Mouse (Mus musculus): ENCODE results near the gene Spc24. TPM values are rescaled to one million over a fixed set of nuclear protein-coding genes. Genes with fewer than 3 reads are reported as not detected.

Gene Spc24
- polyA plus RNA-seq, 1 experiment = 31.7 TPM

- WGBS = 48% methylated on average over 10 of the region's 10 CpGs
- no peak for DNase-seq (ENCODE audit: low read depth, low spot score)
Measured at GRCm38 (mm10) chr9:21752252-21752792, 7.8 kb downstream of the Spc24 start.

- WGBS = 41% methylated on average over 6 of the region's 6 CpGs
- DNase-seq (ENCODE audit: low read depth, low spot score) = no peak
Measured at GRCm38 (mm10) chr9:21751347-21751746, 8.8 kb downstream of the Spc24 start.

DNA sequence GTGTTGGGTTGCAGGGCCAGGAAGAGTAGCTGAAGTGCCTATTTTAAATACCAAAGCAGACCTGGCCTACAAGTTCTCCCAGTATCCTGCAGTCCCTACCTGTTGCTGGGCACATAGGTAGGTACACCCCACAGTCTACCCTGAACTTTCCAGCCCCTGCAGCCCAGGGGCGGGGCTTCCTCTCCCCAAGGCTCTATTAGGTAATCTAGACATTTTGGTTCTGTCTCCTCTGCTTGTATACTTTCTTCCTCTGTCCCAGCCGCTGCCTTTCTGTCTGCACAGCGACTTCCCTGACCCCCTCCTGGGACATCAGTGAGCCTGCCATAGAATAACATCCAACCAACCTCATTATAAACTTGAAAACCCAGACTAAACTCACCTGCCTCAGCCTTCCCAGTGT, 9.7 kb downstream of the Spc24 start:
- DNase-seq (ENCODE audit: low read depth, low spot score) = no peak

GRCm38 (mm10) chr9:21749382-21750118, 10.6 kb downstream of the Spc24 start:
- WGBS = 86% methylated on average over 6 of the region's 6 CpGs
- no peak for DNase-seq (ENCODE audit: low read depth, low spot score)

More for the DNA sequence above, 9.7 kb downstream of the Spc24 start:
- 81% methylated on average over 3 of the region's 3 CpGs for WGBS

- DNase-seq (ENCODE audit: low read depth, low spot score) = no peak
- 65% methylated on average over 10 of the region's 10 CpGs for WGBS
Measured at GRCm38 (mm10) chr9:21748491-21748890, 11.6 kb downstream of the Spc24 start.

DNA sequence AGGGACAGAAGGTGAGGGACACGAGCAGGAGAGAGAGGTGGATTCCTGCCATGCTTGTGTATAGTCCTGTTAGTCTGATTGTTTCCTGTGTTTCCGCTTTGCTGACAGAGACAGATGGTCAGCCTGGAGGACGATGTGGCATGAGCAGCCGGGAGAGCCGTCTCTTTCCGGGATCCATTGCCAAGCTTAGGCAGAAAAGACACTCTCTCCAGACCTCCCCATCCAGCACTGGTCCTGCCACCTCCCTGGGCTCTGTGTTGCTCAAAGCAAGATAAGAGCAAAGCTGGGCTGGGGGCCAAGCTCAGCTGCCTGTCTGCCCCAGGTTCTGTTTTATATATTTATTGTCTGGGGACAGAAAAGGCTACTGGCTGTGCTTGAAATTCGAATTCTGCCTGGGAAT, 12.1 kb downstream of the Spc24 start:
- no peak for DNase-seq (ENCODE audit: low read depth, low spot score)
- 35% methylated on average over 7 of the region's 7 CpGs for WGBS

DNA sequence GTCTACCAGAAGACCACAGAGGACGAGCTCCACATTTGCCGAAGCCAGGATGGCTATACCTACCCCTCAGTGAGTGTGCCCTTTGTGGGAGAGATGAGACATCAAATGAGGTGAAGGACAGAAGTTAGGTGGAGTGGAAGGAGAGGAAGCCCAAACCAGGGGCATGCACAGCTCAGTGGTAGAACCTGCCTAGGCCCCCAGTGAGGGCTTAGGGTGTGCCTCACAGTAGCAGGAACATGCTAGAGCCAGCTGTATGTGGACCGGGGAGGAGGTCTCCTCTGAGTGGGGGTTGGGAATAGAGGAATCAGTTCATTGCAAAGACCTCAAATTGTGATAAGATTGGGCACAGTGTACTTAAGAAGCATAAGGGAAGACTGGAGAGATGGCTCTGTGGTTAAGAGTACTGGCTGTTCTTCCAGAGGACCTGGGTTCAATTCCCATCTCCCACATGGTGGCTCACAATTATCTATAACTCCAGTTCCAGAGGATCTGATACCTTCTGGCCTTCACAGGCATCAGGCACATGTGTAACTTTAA, 12.8 kb downstream of the Spc24 start:
- no peak for DNase-seq (ENCODE audit: low read depth, low spot score)
- WGBS = 77% methylated on average over 3 of the region's 3 CpGs

DNA sequence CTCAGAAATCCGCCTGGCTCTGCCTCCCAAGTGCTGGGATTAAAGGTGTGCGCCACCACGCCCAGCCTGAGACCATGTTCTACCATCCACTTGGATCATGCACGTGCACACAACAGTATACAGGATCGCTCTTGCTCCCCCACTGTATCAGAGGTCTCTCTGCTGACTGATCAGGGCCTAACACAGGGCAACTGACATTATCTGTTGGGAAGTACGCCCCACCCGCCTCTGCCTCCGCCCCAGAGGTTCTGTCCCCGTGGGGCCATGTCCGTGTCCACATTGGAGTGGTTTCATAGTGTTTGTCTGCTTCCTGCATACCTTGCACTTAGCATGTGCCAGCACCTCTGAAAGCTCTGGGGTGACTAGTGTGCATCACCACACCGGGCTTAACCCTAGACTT, 18.6 kb downstream of the Spc24 start:
- 84% methylated on average over 11 of the region's 11 CpGs for WGBS
- no peak for DNase-seq (ENCODE audit: low read depth, low spot score)

DNA sequence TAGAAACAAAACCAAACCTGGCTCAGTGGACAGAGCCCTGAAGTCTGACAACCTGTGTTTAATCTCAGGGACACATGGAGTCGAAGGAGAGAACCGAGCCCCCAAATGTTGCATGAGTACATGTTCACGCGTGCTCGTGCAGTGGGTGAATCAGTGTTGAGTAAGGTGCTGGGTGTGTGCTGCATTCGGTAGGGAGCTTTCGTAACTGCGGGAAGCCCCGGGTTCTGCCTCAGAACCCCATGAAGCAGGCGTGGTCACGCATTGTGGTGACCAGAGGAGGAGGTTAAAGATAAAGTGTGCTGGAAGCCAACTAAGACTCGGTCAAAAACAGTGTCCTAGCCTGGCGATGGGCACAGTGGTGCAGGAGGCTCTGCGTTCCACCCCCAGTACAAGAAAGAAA, 19.7 kb downstream of the Spc24 start:
- 92% methylated on average over 14 of the region's 14 CpGs for WGBS
- DNase-seq (ENCODE audit: low read depth, low spot score) = no peak

DNA sequence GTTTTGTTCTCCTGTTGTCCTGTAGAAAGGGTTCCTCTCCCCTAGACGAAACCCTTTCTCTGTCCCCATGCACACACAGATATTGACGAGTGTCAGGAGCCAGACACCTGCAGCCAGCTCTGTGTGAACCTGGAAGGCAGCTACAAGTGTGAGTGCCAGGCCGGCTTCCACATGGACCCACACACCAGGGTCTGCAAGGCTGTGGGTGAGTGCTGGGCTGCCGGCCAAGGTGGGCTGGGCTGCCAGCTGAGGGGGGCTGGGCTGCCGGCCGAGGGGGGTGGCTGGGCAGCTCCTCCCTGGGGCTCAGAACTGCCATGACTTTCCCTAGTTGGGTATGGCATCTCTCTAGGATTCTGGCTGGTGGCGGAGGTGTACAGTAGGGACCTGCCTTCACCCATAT, 21.3 kb downstream of the Spc24 start:
- 90% methylated on average over 7 of the region's 7 CpGs for WGBS
- DNase-seq (ENCODE audit: low read depth, low spot score) = no peak

- WGBS = 70% methylated on average over 10 of the region's 10 CpGs
- DNase-seq (ENCODE audit: low read depth, low spot score) = no peak
Measured at GRCm38 (mm10) chr9:21737188-21737587, 22.9 kb downstream of the Spc24 start.

DNA sequence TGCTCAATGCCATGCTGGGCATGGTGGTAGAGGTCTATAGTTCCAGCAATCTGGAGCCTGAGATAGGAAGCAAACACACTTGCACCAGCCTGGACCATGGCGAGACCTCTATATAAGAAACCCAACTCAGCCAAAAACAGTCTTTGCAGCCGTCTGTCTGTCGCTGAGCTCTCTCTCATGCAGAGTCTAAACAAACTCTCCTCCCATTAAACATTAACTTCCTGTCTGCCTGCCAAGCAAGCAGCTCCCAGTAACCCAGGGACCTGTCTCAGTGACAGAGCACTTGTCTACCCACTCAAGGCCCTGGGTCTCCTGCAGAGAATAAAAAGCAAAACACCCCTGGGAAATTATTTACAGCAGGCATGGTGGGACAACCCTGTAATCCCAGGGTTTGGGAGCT, 23.5 kb downstream of the Spc24 start:
- DNase-seq (ENCODE audit: low read depth, low spot score) = no peak
- WGBS = 6% methylated on average over 3 of the region's 3 CpGs

GRCm38 (mm10) chr9:21735126-21735525, 25.0 kb downstream of the Spc24 start:
- no peak for DNase-seq (ENCODE audit: low read depth, low spot score)
- 86% methylated on average over 14 of the region's 14 CpGs for WGBS

DNA sequence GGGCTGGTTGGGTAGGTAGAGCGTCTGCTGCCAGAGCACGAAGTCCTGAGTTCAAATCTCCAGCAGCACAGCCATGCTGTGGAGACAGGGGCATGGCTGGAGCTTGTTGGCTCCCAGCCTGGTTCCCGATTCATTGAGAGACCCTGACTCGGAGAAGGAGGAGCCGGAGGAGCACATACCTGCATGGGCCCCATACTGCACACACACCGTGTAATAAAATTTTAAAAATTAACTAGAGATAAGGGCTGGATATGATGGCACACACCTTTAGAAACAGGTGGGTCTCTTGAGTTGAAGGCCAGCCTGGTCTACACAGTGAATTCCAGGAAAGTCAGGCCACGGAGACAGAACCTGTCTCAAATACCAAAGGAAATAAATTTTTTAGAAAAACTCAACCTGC, 26.1 kb downstream of the Spc24 start:
- DNase-seq (ENCODE audit: low read depth, low spot score) = no peak
- 51% methylated on average over 7 of the region's 7 CpGs for WGBS

GRCm38 (mm10) chr9:21733446-21733845, 26.7 kb downstream of the Spc24 start:
- WGBS = 72% methylated on average over 17 of the region's 17 CpGs
- no peak for DNase-seq (ENCODE audit: low read depth, low spot score)

DNA sequence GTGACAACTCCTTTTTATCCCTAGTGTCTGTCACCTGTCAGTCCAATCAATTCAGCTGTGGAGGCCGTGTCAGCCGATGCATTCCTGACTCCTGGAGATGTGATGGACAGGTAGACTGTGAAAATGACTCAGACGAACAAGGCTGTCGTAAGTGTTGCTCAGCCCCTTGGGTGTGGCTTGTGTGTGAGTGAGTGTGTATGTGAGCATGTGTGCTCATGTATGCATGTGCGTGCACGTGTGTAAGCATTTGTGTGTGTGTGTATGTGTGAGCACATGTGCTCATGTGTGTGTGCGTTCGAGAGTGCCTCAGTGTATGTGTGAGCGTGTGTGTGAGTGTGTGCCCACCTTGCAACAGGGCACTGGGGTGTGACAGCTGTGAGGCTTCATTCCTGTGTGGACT, 27.8 kb downstream of the Spc24 start:
- no peak for DNase-seq (ENCODE audit: low read depth, low spot score)
- WGBS = 79% methylated on average over 9 of the region's 9 CpGs

DNA sequence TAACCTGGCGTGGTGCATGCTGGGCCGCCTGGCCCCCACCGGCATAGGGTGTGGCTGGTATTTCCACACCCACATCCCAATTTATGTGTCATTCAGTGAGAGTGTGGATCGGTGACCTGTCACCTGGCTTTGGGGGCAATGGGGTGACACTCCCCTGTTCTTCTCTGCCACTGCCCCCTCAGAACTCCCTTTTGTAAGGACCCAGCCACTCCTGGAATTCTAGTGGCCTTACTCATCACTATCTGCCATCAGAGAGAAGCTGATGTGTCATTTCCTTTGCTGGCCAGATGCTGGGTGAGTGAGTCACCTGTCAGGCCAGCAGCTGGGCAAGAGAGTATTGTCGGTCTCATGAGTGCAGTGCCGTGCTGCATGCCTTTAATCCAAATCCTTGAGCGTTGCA, 30.8 kb downstream of the Spc24 start:
- WGBS = 27% methylated on average over 7 of the region's 7 CpGs
- no peak for DNase-seq (ENCODE audit: low read depth, low spot score)

DNA sequence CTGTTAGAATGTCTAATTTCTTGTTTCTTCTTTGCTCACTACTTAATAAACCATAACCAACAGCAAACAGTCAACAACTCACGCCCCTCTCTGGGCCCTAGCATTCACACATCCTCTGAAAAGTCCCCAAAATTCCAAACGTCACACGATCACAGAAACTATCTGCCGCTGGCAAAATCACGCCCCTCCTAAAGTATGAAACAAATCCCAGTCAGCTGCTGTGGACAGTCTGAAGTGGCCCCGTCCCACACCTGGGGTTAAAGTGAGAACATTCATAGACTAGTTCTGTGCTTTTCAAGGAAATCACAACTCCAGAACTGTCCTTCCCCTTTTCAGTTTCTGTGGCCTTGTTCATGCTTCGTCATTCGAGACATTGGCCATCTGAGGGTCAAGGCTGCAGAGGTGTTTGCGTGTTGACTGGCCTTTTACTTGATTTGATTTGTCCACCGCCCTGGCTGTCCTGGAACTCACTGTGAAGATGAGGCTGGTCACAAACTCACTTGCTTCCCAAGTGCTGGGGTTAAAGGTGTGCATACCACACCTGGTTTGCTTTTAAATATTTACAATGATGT, 31.8 kb downstream of the Spc24 start:
- DNase-seq (ENCODE audit: low read depth, low spot score) = no peak
- WGBS = 71% methylated on average over 10 of the region's 10 CpGs

DNA sequence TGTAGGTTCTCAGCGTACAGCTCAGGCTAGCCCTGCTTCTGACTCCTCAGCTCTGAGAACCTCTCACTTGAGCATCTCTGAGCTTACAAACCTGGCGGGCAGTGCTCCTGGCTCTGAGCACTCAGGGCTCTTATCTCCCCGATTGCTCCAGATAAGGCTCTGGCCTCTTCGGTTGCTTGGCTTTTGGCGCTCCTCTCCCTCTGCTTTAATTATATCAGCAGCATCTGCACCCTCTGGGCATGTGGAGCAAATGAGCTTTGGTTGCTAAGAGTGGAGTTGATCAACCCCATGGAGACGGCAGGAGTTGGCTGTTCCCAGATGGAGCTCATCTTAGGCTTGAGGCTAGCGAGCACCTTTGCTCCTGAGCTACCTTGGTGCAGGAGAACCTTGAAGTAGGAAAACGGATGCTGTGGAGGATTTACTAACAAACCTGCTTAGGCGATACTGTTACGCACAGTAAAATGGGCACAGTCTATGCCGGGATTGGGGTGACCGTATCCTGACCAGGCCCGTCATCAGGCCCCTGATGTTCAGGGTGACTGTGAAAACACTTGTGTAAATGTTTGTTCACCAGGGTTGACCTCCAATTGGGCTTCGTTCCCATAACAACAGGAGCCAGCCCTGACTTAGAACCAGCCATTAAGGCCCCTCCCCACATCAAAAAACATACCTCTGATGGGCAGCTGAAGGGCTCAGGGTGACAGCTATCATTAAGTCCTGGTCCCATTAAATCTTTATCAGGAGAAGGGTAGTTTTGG, 33.7 kb downstream of the Spc24 start:
- 28% methylated on average over 14 of the region's 14 CpGs for WGBS
- DNase-seq (ENCODE audit: low read depth, low spot score) = no peak

Data from large intestine, adult 2 months (tissue).